Mouse (Mus musculus) hindbrain, embryonic 11.5 days (tissue): ENCODE data around the gene Xk. TPM values are rescaled to one million over a fixed set of nuclear protein-coding genes. Genes with fewer than 3 reads are reported as not detected.

Experiments used
- polyA plus RNA-seq: library from polyadenylated mRNA; unstranded; fragments of >200 nt; fragmentation: Nextera tagmentation; extraction: Ambion mirVana; gene quantifications from 2 replicates; pipeline ENCODE4 v1.2.1, GENCODE M21; 2014

The Xk gene
- polyA plus RNA-seq, 1 experiment from 2014 or later, result 2.6 TPM

Other genes starting within 250 kb of the Xk start
- not detected in 2 replicates for gene Fthl17e, start 239.3 kb upstream of the Xk start, polyA plus RNA-seq
- gene Fthl17f, start 209.7 kb upstream of the Xk start, polyA plus RNA-seq, result not detected in 2 replicates
- gene 4930402K13Rik, start 168.2 kb upstream of the Xk start, polyA plus RNA-seq, result not detected in 2 replicates
- 0.73 and 1.0 TPM in 2 replicates for gene Lancl3, start 72.9 kb upstream of the Xk start, polyA plus RNA-seq
- gene Gm14862, start 15.9 kb upstream of the Xk start, polyA plus RNA-seq, result 0.25 TPM in 1 of 2 replicates, not detected in the other
- not detected in 2 replicates for gene H2al1m, start 11.0 kb downstream of the Xk start, polyA plus RNA-seq
- not detected in 2 replicates for gene H2al1k, start 77.9 kb downstream of the Xk start, polyA plus RNA-seq
- gene Cybb, start 215.0 kb downstream of the Xk start, polyA plus RNA-seq, result 0.90 and 1.3 TPM in 2 replicates